Mouse (Mus musculus) heart, adult 8-10 months (tissue): ENCODE measurements around the gene Lyst. TPM values are rescaled to one million over a fixed set of nuclear protein-coding genes. Genes with fewer than 3 reads are reported as not detected.
"Not testable (repeated sequence)": the region's sequence is repeated elsewhere in the genome, so short reads cannot be mapped to it uniquely, and the experiment has no call there.

Experiments
- DNase-seq: peaks from one replicate; pipeline ENCODE4 v3.0.0; 2022; ENCODE audit warnings: low spot score
- total RNA-seq, 4 experiments: library from RNA; stranded (reverse); gene quantifications; 2 replicates each; pipeline ENCODE4 v1.2.4; 2022

Lyst gene
- total RNA-seq, 4 experiments from 2014 or later = 6.1 to 9.4 (median 7.7) TPM

DNA sequence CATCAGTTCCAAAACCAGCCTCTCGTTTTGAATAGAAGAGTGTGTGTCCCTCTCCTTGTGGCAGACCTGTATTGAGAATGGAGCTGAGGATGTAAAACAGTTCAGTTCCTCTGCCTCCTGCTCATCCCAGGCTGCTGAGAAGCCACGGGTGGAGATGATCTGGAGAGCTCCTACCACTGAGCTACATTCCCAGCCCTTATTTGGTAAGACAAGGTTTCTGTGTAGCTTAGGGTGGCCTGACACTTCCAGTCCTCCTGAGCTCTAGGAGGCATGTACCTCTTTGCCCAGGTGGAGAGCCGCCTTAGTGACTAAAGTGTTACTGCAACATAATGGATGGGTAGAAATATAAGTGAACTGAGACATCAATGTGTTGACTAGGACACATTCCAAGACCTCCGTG lies 190.8 kb downstream of the Lyst start:
- no peak for DNase-seq

GRCm38 (mm10) chr13:13783296-13783695 lies 193.1 kb downstream of the Lyst start:
- no peak for DNase-seq

DNA sequence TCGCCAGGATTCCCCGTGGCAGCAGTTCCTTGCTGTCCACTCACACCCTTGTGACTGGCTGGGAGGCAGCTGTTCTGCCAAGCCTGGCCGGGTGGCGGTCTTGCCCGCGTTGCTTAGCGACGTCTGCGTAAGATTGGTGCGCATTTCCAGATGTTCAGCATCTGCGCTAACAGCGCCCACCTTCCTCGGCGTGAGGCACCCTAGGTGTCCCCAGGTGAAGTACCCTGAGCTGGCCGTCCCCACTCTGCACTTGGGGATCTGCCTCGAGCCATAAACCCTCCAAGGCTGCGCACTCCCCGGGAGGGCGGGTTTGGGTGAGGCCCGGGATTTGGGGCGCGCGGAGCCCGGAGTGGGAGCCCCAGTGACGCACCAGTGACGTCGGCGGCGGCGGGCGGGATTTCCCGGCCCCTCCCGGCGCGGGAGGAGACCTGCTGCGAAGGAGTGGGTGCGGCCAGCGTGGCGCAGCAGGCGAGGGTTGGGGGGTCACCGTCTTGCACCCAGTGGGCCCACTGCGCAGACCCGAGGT lies 193.8 kb downstream of the Lyst start, which contains the start of gene Gng4:
Gng4 (plus strand) TSS at position 166 of the 526 bp plus-strand sequence.
- DNase-seq = peak; percentile 8

- DNase-seq = no peak
Measured at GRCm38 (mm10) chr13:13784420-13784936, 194.3 kb downstream of the Lyst start.

DNA sequence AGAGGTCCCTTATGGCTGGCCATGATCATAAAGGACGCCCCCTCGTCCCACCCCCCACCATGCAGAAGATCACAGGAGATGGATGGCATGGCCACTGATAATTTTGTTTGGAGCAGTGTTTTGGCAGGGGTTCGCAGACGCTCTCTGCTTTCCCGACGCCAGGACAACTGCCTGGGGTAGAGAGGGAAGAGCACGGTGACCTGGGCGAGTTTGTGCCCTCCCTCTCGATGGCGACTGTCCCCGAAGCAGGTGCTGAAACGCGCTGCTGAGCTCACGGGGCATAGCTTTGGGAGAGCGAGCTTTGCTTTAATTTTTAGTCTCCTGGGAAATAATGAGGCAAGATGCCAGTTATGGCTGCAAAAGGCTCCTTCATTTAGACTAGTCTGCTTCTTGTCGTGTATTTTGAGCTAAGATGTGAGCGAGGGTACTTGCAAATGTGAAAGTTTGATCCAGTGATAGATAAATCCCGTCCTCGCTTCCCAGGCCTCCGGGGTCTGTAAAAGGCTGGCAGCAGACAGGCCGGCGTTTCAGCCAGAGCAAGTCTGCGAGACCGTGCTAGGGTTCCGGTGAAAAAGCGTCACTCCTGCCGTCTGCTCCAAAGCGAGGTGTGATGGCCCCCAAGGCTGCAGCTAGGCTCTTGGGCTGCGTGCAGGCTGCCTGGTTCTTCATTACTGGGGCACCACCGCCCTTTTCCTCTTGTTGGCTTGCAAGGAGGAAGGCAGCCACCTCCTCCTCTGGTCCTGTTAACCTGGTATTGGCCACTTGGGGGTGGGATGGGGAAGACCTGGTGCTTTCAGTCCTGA lies 195.0 kb downstream of the Lyst start:
- DNase-seq = no peak

DNA sequence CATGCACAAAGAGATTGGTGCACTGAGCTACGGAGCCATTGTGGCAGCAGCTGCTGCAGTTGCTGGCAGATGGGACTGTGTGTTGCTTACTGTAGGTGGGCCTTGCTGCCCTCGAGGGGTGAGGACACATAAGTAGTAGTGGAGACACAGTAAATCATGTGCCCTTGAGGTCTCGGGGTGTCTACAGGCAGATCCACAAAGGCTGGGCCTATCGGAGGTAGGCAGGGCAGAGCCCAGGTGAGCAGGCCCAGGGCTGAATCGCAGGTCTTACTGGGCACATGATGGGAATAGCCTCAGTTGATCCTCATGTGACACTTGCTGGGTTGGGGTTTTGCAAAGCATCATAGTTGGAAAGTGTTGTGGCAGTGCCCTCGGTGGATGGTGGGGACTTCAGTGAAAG lies 196.8 kb downstream of the Lyst start:
- DNase-seq = no peak

GRCm38 (mm10) chr13:13788070-13788469 lies 197.9 kb downstream of the Lyst start:
- no peak for DNase-seq

DNA sequence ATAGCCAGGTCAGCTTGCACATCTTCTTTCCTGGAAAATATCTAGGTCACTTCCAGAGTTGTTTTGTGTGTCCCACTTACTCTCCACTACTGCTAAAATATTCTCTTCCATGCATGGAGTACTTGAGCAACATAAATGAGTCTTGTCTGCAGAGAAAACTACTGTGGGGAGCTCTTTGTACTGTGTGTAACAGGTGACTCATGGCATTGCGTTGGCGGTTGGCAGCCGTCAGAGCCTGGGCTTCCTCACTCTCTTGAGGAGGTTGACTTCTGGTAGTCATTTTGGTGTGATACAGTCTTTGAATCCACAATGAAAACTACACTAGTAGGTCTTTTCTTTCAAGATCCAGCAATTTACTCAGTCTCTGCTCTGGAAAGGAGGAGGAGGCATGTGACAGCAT lies 201.8 kb downstream of the Lyst start:
- no peak for DNase-seq

DNA sequence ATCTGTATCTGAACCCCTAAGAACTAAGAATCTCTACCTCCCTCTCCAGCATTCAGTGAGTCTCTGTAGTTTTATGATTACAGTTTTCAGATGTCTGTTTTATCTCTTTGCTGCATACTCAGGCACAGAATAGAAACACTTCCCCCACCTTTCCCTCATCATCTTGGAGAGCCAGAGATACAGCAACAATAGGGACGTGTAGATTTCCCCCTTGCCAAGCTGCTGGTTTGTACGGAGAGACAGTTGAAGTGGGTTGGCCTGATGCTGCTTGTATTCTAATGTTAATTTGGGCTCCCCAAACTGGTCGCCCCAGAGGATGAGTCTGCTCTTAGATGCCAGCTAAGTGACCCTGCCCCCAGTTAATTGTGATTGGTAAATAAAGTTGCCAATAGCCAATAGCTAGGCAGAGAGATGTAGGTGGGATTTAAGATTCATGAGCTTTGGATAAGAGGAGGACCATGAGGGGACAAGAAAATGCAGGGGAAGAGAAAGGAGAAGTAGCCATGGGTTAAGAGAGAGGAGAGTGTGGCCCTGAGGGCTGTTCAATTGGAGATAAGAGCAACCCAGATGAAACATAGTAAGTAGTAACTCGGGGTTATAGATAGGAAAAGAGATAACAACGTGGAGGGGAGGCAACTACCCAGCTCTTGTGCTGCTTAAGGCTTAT lies 205.1 kb downstream of the Lyst start:
- DNase-seq = no peak

DNA sequence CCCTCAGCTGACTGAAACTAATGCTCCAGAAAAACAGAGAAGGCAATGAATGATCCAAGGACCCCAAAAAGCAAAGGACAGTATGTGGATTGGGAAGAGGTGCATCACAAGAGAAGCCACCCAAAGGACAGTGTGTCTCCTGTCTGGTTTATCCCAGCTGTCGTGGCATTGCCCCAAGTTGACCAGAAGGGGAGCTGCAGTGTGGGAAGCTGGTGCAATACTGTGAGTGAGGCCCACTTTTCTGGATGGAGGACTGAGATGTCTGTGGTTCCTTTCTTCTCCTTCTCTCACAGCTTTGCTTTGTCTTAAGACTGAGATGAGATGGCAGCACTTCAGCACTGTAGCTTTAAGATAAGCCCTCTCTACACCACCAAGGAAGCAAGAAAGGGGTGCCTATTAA lies 205.9 kb downstream of the Lyst start:
- no peak for DNase-seq

- not testable (repeated sequence) for DNase-seq
Measured at GRCm38 (mm10) chr13:13797816-13798215, 207.6 kb downstream of the Lyst start.

GRCm38 (mm10) chr13:13798775-13799174 lies 208.6 kb downstream of the Lyst start:
- DNase-seq = no peak

- no peak for DNase-seq
Measured at GRCm38 (mm10) chr13:13808337-13809132, 218.3 kb downstream of the Lyst start.

DNA sequence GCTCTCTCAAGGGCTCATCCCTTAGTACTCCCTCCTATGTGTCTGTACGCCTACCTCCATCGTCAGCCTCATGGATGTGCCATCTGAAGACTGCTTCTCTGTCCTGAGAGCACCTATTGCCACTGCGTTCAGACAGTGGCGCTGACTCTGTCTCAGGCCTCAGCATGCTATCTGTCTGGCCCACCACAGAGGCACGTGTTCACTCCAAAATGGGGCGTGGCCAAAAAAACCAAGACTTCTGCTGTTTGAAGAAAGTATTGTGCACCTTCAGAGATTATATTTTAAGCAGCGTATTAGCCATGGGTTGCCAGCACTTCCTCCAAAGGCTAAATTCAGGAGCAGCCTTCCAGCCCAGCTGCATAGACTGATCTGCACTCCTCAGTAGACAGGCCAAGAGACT lies 220.7 kb downstream of the Lyst start:
- no peak for DNase-seq

DNA sequence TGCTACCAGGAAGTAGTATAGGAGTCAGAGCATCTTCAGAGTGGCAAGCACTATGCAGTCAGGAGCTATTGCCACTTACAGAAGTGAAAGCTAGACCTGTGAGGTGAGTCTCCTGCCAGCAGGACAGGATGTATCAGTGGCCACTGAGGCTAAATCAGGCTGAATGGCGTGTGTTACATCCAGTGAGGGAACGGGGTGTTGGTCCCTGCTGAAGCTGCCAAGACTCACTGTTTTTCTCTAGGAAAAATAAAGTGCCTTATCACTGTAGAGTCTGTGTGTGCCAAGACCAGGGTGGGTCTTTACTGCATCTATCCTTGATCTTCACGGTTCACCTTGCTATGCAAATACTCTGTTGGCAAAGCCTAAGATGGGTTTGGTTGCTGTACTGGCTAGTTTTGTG lies 228.5 kb downstream of the Lyst start:
- no peak for DNase-seq

DNA sequence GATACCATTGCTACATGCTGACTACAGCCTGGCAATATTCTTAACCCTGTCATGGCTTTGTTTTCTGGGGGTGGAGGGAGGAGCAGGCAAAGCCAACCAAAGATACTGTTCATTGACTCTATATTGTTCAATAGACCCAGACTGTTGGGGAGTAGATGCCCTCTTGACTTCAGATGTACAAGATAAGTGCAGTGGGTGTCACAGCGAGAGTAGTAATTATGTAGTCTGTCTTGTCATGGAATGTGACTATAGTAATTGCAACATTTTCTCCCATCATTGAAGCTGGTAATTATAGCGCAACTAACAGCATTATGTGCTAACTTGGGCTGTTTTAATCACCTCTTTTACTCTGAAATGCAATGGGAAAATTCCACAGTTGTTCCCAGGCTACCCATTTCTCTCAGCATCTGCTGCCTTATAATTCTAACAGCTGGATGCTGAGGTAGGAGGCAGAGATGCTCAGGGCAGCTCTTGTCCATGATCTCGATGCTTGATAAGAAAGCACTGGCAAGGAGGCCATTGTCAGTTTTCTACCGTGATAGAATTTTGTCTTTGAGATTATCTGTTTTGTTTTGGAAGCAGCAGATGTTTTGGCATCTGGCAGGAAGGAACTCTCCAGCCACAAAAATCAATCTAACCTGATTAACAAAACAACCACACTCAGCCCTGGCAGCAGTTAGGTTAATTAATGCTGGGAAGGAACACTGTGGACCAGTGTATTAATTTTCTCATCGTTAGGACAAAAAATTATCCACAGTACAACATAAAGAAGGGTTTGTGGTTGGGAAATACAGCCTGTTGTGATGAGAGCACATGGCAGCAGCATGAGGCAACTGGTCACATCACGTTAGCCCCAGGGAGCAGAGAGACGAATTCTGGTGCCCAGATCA lies 230.3 kb downstream of the Lyst start:
- no peak for DNase-seq

DNA sequence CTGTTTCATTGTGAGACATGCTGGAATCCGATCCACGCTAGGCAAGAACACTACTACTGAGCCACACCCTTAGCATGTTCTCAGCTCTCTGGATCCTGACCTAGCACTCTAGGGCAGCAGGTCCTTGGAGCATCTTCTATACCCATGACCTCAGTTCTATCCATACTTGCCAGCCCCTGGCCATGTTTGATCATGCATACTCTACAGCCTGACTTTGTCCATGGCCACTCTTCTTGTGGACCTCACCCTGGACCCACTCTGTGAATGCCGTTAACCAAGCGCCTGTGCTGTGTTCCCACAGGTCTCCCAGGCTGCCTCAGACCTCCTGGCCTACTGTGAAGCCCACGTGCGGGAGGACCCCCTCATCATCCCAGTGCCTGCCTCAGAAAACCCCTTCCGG lies 234.7 kb downstream of the Lyst start:
- no peak for DNase-seq

GRCm38 (mm10) chr13:13826533-13826932 lies 236.3 kb downstream of the Lyst start:
- no peak for DNase-seq

- no peak for DNase-seq
Measured at GRCm38 (mm10) chr13:13828125-13828524, 237.9 kb downstream of the Lyst start.
